Mouse (Mus musculus) megakaryocyte, embryonic 14.5 days (primary cell): ENCODE measurements around the gene Anapc4.

Source experiments
- FLI1 ChIP-seq: IDR thresholded peaks from 2 replicates; pipeline ENCODE4 v1.6.1; 2012; ENCODE audit warnings: low read length, inconsistent platforms, mixed read lengths
- GATA1 ChIP-seq: IDR thresholded peaks from 3 replicates; pipeline ENCODE4 v1.6.1; 2012; ENCODE audit warnings: mixed read lengths, low read length, inconsistent platforms, borderline replicate concordance

GRCm38 (mm10) chr5:52908246-52908645, 74.4 kb downstream of the Anapc4 start:
- TF ChIP-seq FLI1 (no peak), GATA1 (no peak)
